Mouse (Mus musculus) heart, embryonic 13.5 days (tissue): ENCODE results near the gene 4930512M02Rik. TPM values are rescaled to one million over a fixed set of nuclear protein-coding genes. Genes with fewer than 3 reads are reported as not detected.

Experiments used
- polyA plus RNA-seq: library from polyadenylated mRNA; unstranded; fragments of >200 nt; fragmentation: Nextera tagmentation; extraction: Ambion mirVana; gene quantifications from 2 replicates; pipeline ENCODE4 v1.2.1, GENCODE M21; 2015

4930512M02Rik gene
- polyA plus RNA-seq, 1 experiment from 2014 or later, result not detected

Other genes starting within 250 kb of the 4930512M02Rik start
- gene Spata48, start 165.7 kb downstream of the 4930512M02Rik start, polyA plus RNA-seq, result 0.23 and 1.4 TPM in 2 replicates
- gene Zpbp, start 165.4 kb downstream of the 4930512M02Rik start, polyA plus RNA-seq, result 0.44 and 0.84 TPM in 2 replicates
- gene Ikzf1, start 57.2 kb upstream of the 4930512M02Rik start, polyA plus RNA-seq, result 1.1 and 2.6 TPM in 2 replicates
- 52.9 and 58.7 TPM in 2 replicates for gene Fignl1, start 181.1 kb upstream of the 4930512M02Rik start, polyA plus RNA-seq